Mouse (Mus musculus): ENCODE measurements around the gene Rusc2.

Rusc2 gene

GRCm38 (mm10) chr4:43417269-43418062 is 35.7 kb downstream of the Rusc2 start:
- no peak for DNase-seq

- DNase-seq, result no peak
Observed at GRCm38 (mm10) chr4:43418450-43418849, 36.7 kb downstream of the Rusc2 start.

- no peak for DNase-seq
Observed at GRCm38 (mm10) chr4:43418973-43419656, 37.3 kb downstream of the Rusc2 start.

- DNase-seq, result no peak
Observed at GRCm38 (mm10) chr4:43419801-43420281, 38.1 kb downstream of the Rusc2 start.

- peak; percentile 89 for DNase-seq
Observed at GRCm38 (mm10) chr4:43420305-43420704, 38.5 kb downstream of the Rusc2 start.

- DNase-seq, result no peak
Observed at GRCm38 (mm10) chr4:43421632-43422240, 40.0 kb downstream of the Rusc2 start.

GRCm38 (mm10) chr4:43423267-43423934 is 41.6 kb downstream of the Rusc2 start:
- DNase-seq, result no peak

GRCm38 (mm10) chr4:43424072-43424471 is 42.3 kb downstream of the Rusc2 start:
- no peak for DNase-seq

- no peak for DNase-seq
Observed at GRCm38 (mm10) chr4:43425197-43425596, 43.4 kb downstream of the Rusc2 start.

- DNase-seq, result no peak
Observed at GRCm38 (mm10) chr4:43425648-43426380, 44.0 kb downstream of the Rusc2 start.

- DNase-seq, result no peak
Observed at GRCm38 (mm10) chr4:43426487-43426886, 44.7 kb downstream of the Rusc2 start.

- no peak for DNase-seq
Observed at GRCm38 (mm10) chr4:43427501-43428179, 45.9 kb downstream of the Rusc2 start.

GRCm38 (mm10) chr4:43428180-43428861 is 46.5 kb downstream of the Rusc2 start:
- no peak for DNase-seq

- no peak for DNase-seq
Observed at GRCm38 (mm10) chr4:43428946-43429345, 47.2 kb downstream of the Rusc2 start, which contains the start of gene Fam166b. Gene Fam166b, minus strand, starts transcription at chr4:43429134.

GRCm38 (mm10) chr4:43431690-43432089 is 49.9 kb downstream of the Rusc2 start:
- peak; percentile 91 for DNase-seq

- no peak for DNase-seq
Observed at GRCm38 (mm10) chr4:43432832-43433231, 51.1 kb downstream of the Rusc2 start.

GRCm38 (mm10) chr4:43441639-43442038 is 59.9 kb downstream of the Rusc2 start, which contains the start of gene Tesk1:
Gene Tesk1, plus strand, starts transcription at chr4:43441939.
- DNase-seq, result peak; percentile 65

- DNase-seq, result peak; percentile 99
Observed at GRCm38 (mm10) chr4:43442044-43442443, 60.3 kb downstream of the Rusc2 start.

- peak; percentile 76 for DNase-seq
Observed at GRCm38 (mm10) chr4:43442456-43443361, 60.9 kb downstream of the Rusc2 start.

GRCm38 (mm10) chr4:43443511-43443910 is 61.7 kb downstream of the Rusc2 start:
- DNase-seq, result no peak

Measured in cerebellum, adult 9-10 months (tissue).